Mouse (Mus musculus) stomach, postnatal 0 days (tissue): Measurements from ENCODE around the gene Arhgap8. TPM values are rescaled to one million over a fixed set of nuclear protein-coding genes. Genes with fewer than 3 reads are reported as not detected.
A peak's percentile ranks its signal among the peaks of the same experiment; 100 is the strongest.

Experiments used
- ATAC-seq: fragments of 200-750 bp; cut with Nextera tagmentation; 2 replicates; pipeline ENCODE4 v1.8.0; 2017; ENCODE audit not compliant: low FRiP score, low TSS enrichment
- DNase-seq: peaks from one replicate; pipeline ENCODE4 v3.0.0-alpha.2; 2016; ENCODE audit warnings: low spot score
- H3K27ac ChIP-seq: fragments of 300-500 bp; sonication (generic); replicated peaks from 2 replicates; pipeline ENCODE4 v1.5.1; 2014; ENCODE audit warnings: mild to moderate bottlenecking, control low read depth
- H3K27me3 ChIP-seq: fragments of 300-500 bp; sonication (generic); 2 replicates; pipeline ENCODE4 v1.6.1; 2014; ENCODE audit warnings: low read length; ENCODE audit not compliant: control insufficient read depth, insufficient read depth
- H3K36me3 ChIP-seq: fragments of 300-500 bp; sonication (generic); 2 replicates; pipeline ENCODE4 v1.6.1; 2014; ENCODE audit warnings: low read length, mixed read lengths; ENCODE audit not compliant: control insufficient read depth, insufficient read depth
- H3K4me1 ChIP-seq: fragments of 300-500 bp; sonication (generic); replicated peaks from 2 replicates; pipeline ENCODE4 v1.6.1; 2014; ENCODE audit warnings: antibody characterized with exemption; ENCODE audit not compliant: control insufficient read depth, insufficient read depth
- H3K4me2 ChIP-seq: fragments of 300-500 bp; sonication (generic); replicated peaks from 2 replicates; pipeline ENCODE4 v1.6.1; 2014; ENCODE audit warnings: low read depth, mild to moderate bottlenecking, control low read depth, moderate library complexity
- H3K4me3 ChIP-seq: fragments of 300-500 bp; sonication (generic); 2 replicates; pipeline ENCODE4 v1.5.1; 2014; ENCODE audit warnings: low read depth, low read length, control low read depth
- H3K9ac ChIP-seq: fragments of 300-500 bp; sonication (generic); 2 replicates; pipeline ENCODE4 v1.6.1; 2014; ENCODE audit warnings: mild to moderate bottlenecking, low read length, control low read depth, mixed read lengths
- H3K9me3 ChIP-seq: fragments of 300-500 bp; sonication (generic); 2 replicates; pipeline ENCODE4 v1.6.1; 2016; ENCODE audit warnings: low read length; ENCODE audit not compliant: control insufficient read depth
- CTCF ChIP-seq: IDR thresholded peaks from 2 replicates; pipeline ENCODE4 v1.5.1; 2016; ENCODE audit warnings: antibody characterized with exemption, low read depth, mild to moderate bottlenecking, moderate library complexity
- EP300 ChIP-seq: optimal IDR thresholded peaks from 2 replicates; pipeline ENCODE3; 2016; ENCODE audit warnings: antibody characterized with exemption
- WGBS: fragments of 180-500 bp; shearing (Covaris S2); extraction: QIAGEN DNeasy Blood & Tissue Kit; methylation state at CpG from one replicate; pipeline ENCODE4 v1.1.7; 2014; 5-methylcytosine and 5-hydroxymethylcytosine counted together
- polyA plus RNA-seq: library from polyadenylated mRNA; unstranded; fragments of >200 nt; fragmentation: Nextera tagmentation; extraction: Ambion mirVana; gene quantifications from 2 replicates; pipeline ENCODE4 v1.2.1, GENCODE M21; 2015

The Arhgap8 gene
- polyA plus RNA-seq, 1 experiment from 2014 or later: 20.2 TPM

GRCm38 (mm10) chr15:84700147-84700794 is 19.6 kb upstream of the Arhgap8 start:
- no peak overlapping the region for H3K4me3 ChIP-seq
- H3K36me3 ChIP-seq: peaks cover 11% of the 10 kb centered on the region
- no peak overlapping the region for H3K27ac ChIP-seq
- H3K4me2 ChIP-seq: no peak overlapping the region
- 48% methylated on average over 6 of the region's 6 CpGs for WGBS
- TF ChIP-seq CTCF: peak; percentile 91
- no peak for TF ChIP-seq EP300
- H3K9ac ChIP-seq: no peak overlapping the region
- no peaks in the 10 kb centered on the region for H3K9me3 ChIP-seq
- DNase-seq: peak; percentile 87
- 0 out of 2 replicates have a peak, but pooled peaks have one; percentile 28 for ATAC-seq
- no peaks in the 10 kb centered on the region for H3K27me3 ChIP-seq
- H3K4me1 ChIP-seq: no peaks in the 10 kb centered on the region

DNA sequence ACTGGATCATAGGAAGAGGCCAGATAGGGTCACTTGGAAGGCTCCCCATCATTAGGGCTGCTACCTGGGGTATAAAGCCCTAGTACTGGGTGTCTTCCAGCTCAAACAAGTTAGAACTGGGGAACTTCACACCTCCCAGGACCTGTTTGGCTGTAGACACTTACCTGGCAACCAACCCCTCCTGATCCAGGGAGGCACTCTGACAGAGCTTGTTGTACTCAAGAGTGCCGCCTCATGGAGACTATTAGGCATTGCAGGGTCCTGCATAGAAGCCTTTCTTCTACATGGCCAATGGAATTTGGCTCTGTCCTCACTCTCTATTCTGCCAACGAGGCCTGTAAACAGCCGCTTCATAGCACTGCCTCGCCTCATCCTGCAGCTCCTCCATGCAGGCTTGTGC is 17.9 kb upstream of the Arhgap8 start:
- WGBS: 11% methylated on average over 4 of the region's 4 CpGs
- Histone ChIP-seq H3K4me2 (no peak overlapping the region), H3K36me3 (peaks cover 11% of the 10 kb centered on the region), H3K27ac (0 out of 2 replicates have a peak overlapping the region, but pooled peaks have one; percentile 40), H3K4me1 (no peaks in the 10 kb centered on the region), H3K9me3 (no peaks in the 10 kb centered on the region), H3K27me3 (no peaks in the 10 kb centered on the region), H3K4me3 (no peak overlapping the region), H3K9ac (0 out of 2 replicates have a peak overlapping the region, but pooled peaks have one; percentile 4)
- no peak for TF ChIP-seq EP300
- TF ChIP-seq CTCF: peak; percentile 85
- ATAC-seq (peak; percentile 43), DNase-seq (peak; percentile 64)

GRCm38 (mm10) chr15:84702391-84703345 is 17.2 kb upstream of the Arhgap8 start:
- Histone ChIP-seq H3K4me1 (no peaks in the 10 kb centered on the region), H3K9ac (no peak overlapping the region), H3K9me3 (no peaks in the 10 kb centered on the region), H3K27me3 (no peaks in the 10 kb centered on the region), H3K4me2 (no peak overlapping the region), H3K36me3 (peaks cover 11% of the 10 kb centered on the region), H3K4me3 (no peak overlapping the region), H3K27ac (no peak overlapping the region)
- ATAC-seq (no peak), DNase-seq (no peak)
- 85% methylated on average over 29 of the region's 29 CpGs for WGBS
- TF ChIP-seq CTCF: no peak
- TF ChIP-seq EP300: no peak

- Histone ChIP-seq H3K27ac (no peak overlapping the region), H3K9ac (no peak overlapping the region), H3K9me3 (no peaks in the 10 kb centered on the region), H3K27me3 (no peaks in the 10 kb centered on the region), H3K4me1 (no peaks in the 10 kb centered on the region), H3K4me3 (no peak overlapping the region), H3K36me3 (peaks cover 11% of the 10 kb centered on the region), H3K4me2 (no peak overlapping the region)
- 81% methylated on average over 7 of the region's 7 CpGs for WGBS
- DNase-seq: no peak
- TF ChIP-seq EP300 (no peak), CTCF (no peak)
- ATAC-seq: no peak
Measured at GRCm38 (mm10) chr15:84703992-84704391, 15.9 kb upstream of the Arhgap8 start.

DNA sequence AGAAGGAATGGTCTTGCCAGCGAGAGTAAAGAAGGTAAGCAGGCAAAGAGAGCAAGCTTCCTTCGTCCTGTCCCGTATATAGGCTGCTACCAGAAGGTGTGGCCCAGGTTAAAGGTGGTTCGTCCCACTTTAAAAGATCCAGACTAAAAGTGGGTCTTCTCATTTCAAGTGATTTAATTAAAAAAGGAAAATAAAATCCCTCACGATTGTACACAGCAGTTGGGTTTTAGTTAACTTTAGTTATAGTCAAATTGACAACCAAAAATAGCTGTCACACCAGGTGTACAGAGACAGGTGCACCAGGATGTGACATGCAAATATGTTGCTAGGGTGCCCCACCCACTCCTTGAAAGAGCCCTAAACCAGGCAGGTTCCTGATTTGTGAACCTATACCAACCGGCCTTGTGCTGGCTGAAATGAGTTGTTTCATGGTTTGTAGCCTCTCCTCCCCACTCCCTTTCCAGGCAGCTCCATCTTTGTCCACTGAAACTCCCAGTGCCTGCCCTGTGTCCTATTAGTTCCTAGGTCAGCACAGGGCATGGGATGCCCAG is 14.4 kb upstream of the Arhgap8 start:
- Histone ChIP-seq H3K36me3 (peaks cover 8% of the 10 kb centered on the region), H3K9me3 (no peaks in the 10 kb centered on the region), H3K4me3 (no peak overlapping the region), H3K27me3 (no peaks in the 10 kb centered on the region), H3K4me2 (no peak overlapping the region), H3K9ac (no peak overlapping the region), H3K4me1 (no peaks in the 10 kb centered on the region), H3K27ac (no peak overlapping the region)
- DNase-seq (no peak), ATAC-seq (no peak)
- 73% methylated on average over 6 of the region's 6 CpGs for WGBS
- TF ChIP-seq CTCF: no peak
- no peak for TF ChIP-seq EP300
